Mouse (Mus musculus): ENCODE data around the gene Crtc2.

DNA sequence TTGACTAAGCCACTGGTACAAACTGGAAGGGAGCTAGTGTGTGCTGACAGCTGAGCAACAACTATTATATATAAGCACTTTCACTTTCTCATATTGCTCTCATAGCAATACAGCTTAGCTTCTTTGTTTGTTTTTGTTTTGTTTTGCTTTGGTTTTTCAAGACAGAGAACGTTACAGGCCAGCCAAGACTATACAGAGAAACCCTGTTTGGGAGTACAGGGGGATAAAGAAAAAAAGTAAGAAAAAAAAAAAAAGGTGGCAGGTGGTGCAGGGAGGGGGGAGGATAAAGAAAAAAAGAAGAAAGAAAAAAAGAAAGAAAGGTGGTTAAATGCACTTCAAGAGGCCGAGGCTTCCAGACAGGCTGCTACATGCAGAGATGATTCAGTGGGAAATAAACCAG, 8.6 kb upstream of the Crtc2 start:
- no peak for TF ChIP-seq TAL1 (IDR thresholded peaks at IDR 0.05; ENCODE audit: low read length)
- TF ChIP-seq GATA1 (IDR thresholded peaks at IDR 0.05; ENCODE audit: low read length), result no peak

Measured in erythroblast, embryonic 14.5 days (primary cell).